ENCODE assay signal across 15 mouse cellular contexts in the genomic region with DNA sequence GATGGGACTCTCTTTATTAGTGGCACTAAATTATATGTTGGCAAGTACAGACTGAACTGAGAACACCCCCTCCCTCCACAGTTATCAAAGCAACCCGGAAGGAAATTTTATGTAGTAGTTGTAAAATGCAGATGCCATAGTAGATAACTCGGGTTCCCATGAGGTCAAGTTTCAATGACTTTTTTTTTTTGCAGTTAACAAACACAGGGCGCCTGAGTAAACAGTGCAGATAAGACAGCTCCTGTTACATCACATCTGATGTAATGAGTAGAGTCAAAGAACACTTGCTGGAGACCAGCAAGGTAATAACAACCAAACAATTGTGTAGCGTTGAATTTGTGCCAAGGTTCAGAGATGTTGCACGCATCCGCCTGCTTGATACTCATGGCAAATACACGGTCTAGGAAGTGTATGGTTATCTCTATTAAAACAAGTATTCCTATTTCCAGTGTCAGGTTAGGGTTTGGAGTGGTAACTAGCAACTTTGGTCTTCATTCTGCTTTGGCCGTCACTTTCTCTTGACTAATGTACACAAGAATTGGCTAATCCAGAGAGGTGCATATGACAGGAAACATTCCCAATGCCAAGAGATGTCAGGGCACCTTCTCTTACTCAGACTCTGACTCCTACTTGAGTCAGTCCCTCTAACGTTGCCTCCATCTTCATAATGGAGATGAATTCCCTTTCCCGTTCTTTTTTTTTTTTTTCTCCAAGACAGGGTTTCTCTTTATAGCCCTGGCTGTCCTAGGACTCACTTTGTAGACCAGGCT.
DNase-seq lines count a peak whose midpoint lies in the region; ATAC-seq and TF ChIP-seq lines count a peak whose summit lies in the region.
"Had no signal": no experiment of that assay in that cellular context is flagged by ENCODE, and none has a peak within 500 bp of the region (broad histone marks: within the 10 kb centered on the region; RNA-seq: fewer than 3 reads in every experiment).

No protein-coding gene starts in this region.

- H3K36me3 ChIP-seq in kidney, embryonic 16.5 days (ENCODE audit: insufficient read depth, low read length): no peaks in the 10 kb centered on the region
- no peaks in the 10 kb centered on the region for H3K36me3 ChIP-seq in G1E (replicated peaks)
- H3K36me3 ChIP-seq: limb, embryonic 13.5 days; midbrain, embryonic 12.5 days had no signal

- no peak for TF ChIP-seq CTCF in G1E (IDR thresholded peaks at IDR 0.05; ENCODE audit: low read depth, low read length)

- no peak for DNase-seq in kidney, postnatal 4 days
- DNase-seq in G1E (ENCODE audit: low spot score): no peak
- DNase-seq in large intestine, adult 2 months (ENCODE audit: low read depth, low spot score): peak; percentile 51
- DNase-seq in right cerebral cortex, postnatal 14 days: no peak
- DNase-seq in frontal cortex, postnatal 25 days (ENCODE audit: low spot score in 2 of 2): no peak
- DNase-seq: adrenal gland, adult 2 months; cerebellum, adult 9-11 months; heart, adult 2 months; heart, postnatal 36 days; kidney, adult 18-20 months had no signal

- no peaks in the 10 kb centered on the region for H3K27me3 ChIP-seq in kidney, embryonic 16.5 days (ENCODE audit: insufficient read depth, low read length)
- no peaks in the 10 kb centered on the region for H3K27me3 ChIP-seq in G1E (ENCODE audit: insufficient read depth, low read length)
- H3K27me3 ChIP-seq: limb, embryonic 13.5 days; midbrain, embryonic 12.5 days had no signal

- H3K27ac ChIP-seq in kidney, embryonic 16.5 days (ENCODE audit: low read length): no peak overlapping the region
- H3K27ac ChIP-seq: heart, adult 2 months; limb, embryonic 13.5 days; midbrain, embryonic 12.5 days had no signal

- H3K4me1 ChIP-seq in kidney, embryonic 16.5 days (ENCODE audit: insufficient read depth, low read length): no peaks in the 10 kb centered on the region; the same call in 1 of the 2 replicates
- 0 out of 2 replicates have a peak, but pooled peaks cover 3% of the 10 kb centered on the region for H3K4me1 ChIP-seq in G1E (ENCODE audit: insufficient read depth, low read depth, low read length)
- H3K4me1 ChIP-seq: limb, embryonic 13.5 days; midbrain, embryonic 12.5 days had no signal

- H3K9ac ChIP-seq in kidney, embryonic 16.5 days (replicated peaks; ENCODE audit: low read length): no peak overlapping the region
- H3K9ac ChIP-seq: limb, embryonic 13.5 days; midbrain, embryonic 12.5 days had no signal

- no peak overlapping the region for H3K4me2 ChIP-seq in kidney, embryonic 16.5 days (replicated peaks; ENCODE audit: low read depth, low read length)
- H3K4me2 ChIP-seq: limb, embryonic 13.5 days; midbrain, embryonic 12.5 days had no signal

- peak; percentile 27; the same call in 1 of the 2 replicates for ATAC-seq in kidney, embryonic 16.5 days (ENCODE audit: low FRiP score, low TSS enrichment)
- peak; percentile 62 for ATAC-seq in G1E (ENCODE audit: extremely low read depth, insufficient number of reproducible peaks, low FRiP score, poor library complexity, severe bottlenecking)
- peak; percentile 84 for ATAC-seq in megakaryocyte-erythroid progenitor cell, adult 5-6 weeks (replicated peaks; ENCODE audit: low FRiP score, low TSS enrichment, poor library complexity, severe bottlenecking)
- ATAC-seq: Patski had no signal

- 37% methylated on average over 10 of the region's 10 CpGs for WGBS in kidney, embryonic 16.5 days
- WGBS in large intestine, adult 2 months: 24% methylated on average over 10 of the region's 10 CpGs

- no peaks in the 10 kb centered on the region for H3K9me3 ChIP-seq in kidney, embryonic 16.5 days (ENCODE audit: low read length)
- no peaks in the 10 kb centered on the region for H3K9me3 ChIP-seq in G1E (replicated peaks)
- H3K9me3 ChIP-seq: limb, embryonic 13.5 days; midbrain, embryonic 12.5 days had no signal

- no peak overlapping the region for H3K4me3 ChIP-seq in kidney, embryonic 16.5 days (ENCODE audit: low read length)
- no peak overlapping the region for H3K4me3 ChIP-seq in G1E (ENCODE audit: low read depth, low read length)
- H3K4me3 ChIP-seq: heart, adult 2 months; limb, embryonic 13.5 days; midbrain, embryonic 12.5 days had no signal

Comparison
In these comparisons a context has a peak if more than half of its experiments do, and no peak if none do; other contexts are left out.
1. ATAC-seq: peak in every context shown above with its lines; median percentile 84 in megakaryocyte-erythroid progenitor cell, adult 5-6 weeks; 62 in G1E; 27 in kidney, embryonic 16.5 days.